Mouse (Mus musculus): Measurements from ENCODE around the gene Uvrag.

The Uvrag gene

DNA sequence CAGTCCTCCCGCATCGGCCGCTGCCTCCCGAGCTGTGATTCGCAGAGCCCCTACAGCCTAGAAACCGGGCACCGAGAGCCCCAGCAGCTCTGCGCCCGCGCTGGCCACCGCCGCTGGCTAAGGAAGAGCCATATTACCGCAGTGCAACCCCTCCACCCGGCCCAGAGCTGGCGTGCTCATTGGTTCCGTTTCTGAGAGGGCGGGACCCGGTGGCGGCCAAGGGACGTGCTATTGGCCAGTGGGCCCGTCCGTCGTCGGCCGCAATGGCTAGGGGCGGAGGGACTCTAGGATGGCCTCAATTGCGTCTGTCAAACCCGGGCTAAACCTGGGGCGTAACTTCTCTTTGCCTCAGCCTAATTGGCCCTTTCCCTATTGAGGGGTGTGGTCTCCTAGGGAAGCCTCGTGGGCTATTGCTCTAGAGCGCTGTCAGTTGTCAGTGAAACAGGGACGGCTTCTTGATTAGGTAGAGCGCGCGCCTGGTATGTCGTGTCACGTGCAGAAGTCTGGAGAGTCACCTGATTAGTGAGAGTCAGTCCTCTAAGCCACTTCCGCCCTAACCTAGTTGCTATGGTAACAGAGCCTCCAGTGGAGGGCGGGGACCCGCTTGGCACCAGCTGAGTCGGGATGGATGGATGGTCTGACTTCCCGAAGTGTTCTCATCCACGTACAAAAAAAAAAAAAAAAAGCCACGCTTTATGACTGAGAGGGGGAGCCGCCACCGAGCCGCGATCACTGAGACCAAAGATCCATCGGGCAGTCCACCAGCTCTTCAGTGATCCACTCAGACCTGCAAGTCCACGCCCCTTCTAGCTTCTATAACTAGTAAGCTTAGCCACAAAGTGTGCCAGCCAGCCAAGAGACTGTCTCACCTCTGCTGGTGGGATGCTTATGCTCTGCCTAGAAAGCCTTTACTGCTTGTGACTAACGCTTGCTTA is at the start of gene Uvrag:
Gene Uvrag (minus strand): TSS at position 158 of the 935 bp plus-strand sequence.
- DNase-seq (ENCODE audit: extremely low read depth, low read depth): peak; percentile 99

DNA sequence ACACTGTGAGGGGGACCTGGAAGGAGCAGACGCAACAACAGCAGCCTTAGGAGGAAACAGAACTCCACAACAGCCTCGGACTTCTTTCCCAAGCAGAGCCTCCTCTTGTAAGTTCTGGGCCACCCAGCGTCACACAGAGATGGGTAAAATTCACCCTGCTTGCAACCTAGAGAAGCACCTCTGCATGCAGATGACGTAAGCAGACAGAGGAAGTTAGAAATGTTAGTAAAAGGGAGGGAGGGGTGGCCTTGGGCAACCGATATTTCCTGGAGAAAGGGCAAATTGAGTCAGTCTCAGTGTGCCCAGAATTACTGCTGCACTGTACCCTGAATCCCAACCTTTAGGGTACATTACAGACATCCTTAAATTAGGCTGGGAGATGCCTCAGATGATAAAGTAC is 48.9 kb upstream of the Uvrag start:
- DNase-seq (ENCODE audit: extremely low read depth, low read depth): no peak

DNA sequence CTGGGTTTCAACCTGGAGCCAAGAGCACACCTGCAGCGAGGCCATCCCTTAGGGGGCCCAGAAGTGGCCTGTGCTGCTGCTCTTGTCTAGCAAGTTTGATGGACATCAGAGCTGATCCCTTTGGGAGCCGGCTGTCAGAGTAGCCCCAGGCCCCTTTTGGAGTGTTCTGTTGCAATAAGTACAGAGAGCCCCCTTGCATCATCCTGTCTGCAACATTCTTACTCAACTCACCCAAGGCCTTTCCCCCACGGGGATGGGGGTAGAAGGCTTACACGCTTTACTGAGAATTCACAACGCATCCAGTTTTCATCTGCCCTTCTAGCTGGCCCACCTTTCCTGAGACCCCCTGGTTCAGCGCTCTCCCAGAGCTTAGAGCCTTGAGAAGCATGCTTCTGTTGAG is 47.7 kb upstream of the Uvrag start:
- DNase-seq (ENCODE audit: extremely low read depth, low read depth): no peak

DNA sequence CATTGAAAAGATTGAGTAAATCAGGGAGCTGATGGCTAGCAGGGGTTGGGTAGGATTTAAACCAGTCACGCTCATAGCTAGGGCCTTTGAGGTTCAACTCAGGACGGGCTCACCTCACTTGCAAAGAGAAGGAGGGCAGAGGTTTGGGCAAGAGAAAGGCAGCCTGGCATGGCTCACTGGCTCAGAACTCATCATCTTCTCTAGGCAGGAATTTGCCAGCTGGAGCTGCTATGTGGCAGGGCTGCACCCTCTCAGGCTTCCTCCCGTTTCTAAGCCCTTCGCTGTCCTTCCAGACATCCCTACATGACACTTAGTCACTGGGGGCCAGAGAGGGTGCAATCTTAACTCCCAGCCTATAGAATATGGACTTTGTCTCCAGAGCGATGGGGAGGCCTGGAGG is 46.5 kb upstream of the Uvrag start:
- no peak for DNase-seq (ENCODE audit: extremely low read depth, low read depth)

DNA sequence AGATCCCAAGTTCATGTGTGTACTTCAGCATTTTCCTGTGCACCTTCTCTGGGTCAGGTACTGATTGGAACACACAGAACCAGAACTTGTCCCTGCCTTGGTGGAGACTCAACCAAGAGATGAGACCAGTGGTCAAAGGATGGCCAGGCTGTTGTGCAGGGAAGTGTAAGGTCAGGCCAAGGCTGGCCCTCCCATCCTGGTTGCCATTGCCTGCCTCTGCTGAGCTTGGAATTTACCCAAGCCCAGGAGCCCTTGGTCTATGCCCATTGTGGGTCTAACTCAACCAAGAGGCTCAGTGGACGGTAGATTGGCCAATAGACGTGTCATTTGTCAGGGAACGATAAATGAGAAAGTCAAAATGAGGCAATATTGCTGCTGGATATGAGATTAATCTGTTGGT is 44.5 kb upstream of the Uvrag start:
- no peak for DNase-seq (ENCODE audit: extremely low read depth, low read depth)

DNA sequence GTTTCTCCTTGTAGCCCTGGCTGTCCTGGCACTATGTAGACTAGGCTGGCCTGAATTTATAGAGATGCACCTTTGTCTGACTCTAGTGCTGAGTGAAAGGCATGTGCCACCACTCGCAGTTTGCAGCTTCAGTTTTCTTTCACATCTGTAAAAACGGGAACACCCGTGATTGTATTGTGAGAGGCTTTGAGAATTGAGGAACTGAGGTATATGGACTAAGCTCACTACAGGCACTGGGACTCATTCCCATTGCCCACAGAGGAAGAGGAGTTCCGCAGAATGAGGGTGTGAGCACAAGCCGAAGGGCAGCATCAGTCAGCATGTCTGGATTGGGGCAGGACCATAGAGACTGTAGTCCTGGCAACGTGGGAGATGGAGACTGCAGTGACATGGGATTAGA is 42.8 kb upstream of the Uvrag start:
- peak; percentile 35 for DNase-seq (ENCODE audit: extremely low read depth, low read depth)

DNA sequence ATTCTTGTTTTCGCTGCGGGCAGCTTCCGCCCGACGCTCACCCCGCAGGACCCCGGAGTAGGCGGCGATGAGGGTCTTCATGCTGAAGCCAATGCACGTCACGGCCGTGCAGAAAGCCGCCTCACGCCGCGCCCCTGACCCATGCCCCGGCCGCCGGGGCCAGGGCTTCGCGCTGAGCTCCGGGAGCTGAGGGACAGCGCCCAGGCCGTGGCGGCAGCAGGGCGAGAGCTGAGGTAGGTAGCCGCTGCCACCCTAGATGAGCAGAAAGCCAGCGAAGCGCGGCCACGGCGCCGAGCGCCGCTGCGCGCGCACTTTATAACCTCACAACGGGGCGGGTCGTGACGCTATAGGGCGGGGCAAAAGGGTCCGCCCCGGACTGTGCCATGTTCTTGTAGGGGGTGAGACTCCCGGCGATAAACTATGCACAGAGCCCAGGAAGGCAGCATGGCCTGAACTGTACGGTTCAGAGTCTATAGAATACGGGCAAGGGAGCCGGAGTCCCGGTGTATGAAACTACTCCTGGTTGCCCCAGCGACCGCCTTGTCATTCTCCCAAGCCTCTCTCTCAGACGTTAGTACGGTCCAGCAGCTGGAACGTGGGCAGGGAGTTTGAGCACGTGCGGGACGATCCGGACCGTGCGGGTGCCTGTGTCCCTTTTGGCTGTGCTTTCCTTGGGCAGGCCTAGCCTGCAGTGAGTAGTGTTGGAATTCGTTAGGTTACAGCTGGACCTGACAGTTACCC is 41.7 kb upstream of the Uvrag start, which contains the start of gene Dgat2:
Gene Dgat2 (minus strand): TSS at position 288 of the 741 bp plus-strand sequence.
- peak; percentile 71 for DNase-seq (ENCODE audit: extremely low read depth, low read depth)

DNA sequence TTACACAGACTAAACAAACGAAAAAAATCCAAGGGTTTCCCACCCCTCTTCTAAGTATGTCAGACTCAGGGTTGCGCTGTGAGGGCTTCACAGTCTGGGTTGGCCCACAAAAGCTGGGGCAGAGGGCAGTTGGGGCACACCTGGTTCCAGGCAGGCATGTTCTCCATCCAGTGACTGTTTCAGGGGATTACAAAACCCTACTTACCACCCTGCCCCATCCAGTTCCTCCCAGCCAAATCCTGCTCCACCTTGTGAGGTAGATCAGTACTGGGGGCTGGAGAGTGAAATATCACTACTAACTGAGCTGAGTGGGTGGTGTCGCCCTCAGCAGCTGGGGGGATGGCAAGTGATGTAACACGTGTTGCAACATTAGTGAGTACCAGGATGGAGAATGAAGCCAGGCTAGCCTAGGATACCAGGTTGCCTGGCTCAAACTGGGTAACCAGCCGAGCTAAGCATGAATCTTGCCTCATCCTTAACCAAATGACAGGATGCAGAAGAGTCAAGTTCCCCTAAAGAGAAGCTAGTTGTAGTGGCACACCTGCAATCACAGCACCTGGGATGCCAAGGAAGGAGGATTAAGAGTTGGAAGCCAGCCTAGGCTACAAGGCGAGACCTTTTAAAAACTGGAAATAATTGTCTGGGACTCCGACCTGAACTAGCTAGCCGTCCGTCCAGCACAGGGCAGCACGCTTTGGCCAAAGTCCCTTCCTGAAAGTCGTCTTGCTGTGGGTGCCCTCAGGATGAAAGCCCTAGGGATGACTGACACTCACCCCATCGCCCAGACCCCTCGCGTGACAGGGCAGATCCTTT is 40.9 kb upstream of the Uvrag start:
- no peak for DNase-seq (ENCODE audit: extremely low read depth, low read depth)

DNA sequence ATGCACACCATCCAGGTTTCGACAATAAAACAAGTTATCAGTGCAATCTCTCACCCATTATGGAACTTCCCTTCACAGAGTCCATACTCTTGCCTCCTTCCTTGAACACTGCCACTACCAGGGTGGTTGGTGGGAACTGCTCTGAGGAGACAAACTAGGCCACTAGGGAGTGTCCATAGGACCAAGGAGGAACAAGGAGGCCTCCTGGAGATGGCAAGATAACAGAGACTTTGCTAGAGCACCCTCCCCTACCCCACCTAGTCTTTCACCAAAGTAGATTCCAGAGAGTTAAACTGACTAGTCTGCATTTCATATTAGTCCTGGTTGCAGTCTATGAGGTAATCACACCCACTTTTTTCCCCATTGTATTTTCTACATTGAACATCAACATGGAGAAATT is 39.2 kb upstream of the Uvrag start:
- peak; percentile 14 for DNase-seq (ENCODE audit: extremely low read depth, low read depth)

DNA sequence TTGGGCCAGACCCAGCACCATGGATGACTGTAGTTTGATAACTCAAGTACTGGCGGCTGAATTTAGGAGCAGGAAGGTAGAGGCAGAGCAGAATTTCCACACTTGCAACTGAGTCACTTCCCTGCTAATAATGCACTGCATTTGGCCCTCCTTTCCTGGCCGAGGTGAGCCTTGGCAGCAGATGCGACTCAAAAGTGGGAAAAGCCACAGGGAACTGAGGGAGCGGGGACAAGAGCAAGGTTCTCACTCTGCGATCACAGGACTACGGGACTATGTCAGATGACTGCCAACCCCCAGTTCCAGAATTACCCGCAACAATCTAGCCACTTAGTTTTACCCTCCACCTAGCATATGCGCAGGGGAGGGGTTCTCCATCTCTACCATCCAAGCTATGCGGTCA is 38.3 kb upstream of the Uvrag start:
- no peak for DNase-seq (ENCODE audit: extremely low read depth, low read depth)

DNA sequence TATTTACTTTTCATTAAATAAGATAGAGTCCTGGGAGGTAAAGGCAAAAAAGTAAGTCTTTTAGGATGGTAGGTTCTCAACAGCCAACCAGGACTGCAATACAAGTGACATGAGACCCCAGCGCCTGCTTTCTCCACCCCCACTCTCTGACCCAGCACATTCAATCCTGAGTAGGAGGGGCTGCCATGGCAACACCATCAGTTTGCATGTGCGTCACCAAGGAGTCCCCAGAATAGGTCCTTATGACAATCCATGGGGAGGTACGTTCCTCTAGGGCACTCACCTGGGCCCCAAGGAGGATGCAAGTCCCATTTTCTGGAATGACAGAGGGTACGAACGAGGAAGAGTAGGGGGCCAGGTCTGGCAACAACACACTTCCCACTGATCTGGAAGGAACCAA is 36.4 kb upstream of the Uvrag start:
- no peak for DNase-seq (ENCODE audit: extremely low read depth, low read depth)

DNA sequence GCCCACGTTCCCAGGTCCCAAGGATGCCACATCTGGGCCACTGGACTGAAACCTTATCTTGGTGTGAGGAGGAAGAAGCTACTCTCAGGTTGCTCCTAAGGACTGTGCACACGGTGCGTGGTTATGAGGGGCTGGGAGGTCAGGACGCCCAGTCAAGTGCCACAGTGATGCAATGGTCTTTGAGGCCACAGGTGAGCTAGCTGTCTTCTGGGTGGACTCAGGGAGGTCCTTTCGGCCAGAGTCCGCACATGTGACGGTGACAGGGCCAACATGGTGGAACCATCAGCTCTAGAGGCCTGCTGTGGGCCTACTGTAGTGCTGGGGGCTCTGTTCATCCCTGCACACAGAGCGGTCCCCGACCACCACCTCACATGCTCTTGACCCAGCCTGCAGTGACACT is 34.7 kb upstream of the Uvrag start:
- DNase-seq (ENCODE audit: extremely low read depth, low read depth): no peak

DNA sequence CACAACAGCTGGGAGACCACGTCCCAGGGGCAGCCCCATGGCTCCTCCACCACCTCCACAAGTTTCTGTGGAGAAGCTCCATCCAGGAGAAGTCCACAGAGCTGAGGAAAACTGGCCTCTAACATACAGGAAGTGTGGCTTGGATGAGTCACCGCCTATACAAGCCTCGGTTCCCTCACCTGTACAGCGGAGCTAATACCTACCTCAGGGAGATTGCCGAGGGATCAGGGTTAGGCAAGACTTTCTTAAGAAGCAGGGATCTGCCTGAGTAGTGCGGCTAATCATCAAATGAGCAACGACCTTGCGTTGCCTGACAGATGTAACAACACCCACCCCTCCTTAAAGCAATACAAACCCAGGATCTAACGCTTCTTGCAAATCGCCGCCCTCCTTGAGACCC is 34.2 kb upstream of the Uvrag start:
- DNase-seq (ENCODE audit: extremely low read depth, low read depth): no peak

DNA sequence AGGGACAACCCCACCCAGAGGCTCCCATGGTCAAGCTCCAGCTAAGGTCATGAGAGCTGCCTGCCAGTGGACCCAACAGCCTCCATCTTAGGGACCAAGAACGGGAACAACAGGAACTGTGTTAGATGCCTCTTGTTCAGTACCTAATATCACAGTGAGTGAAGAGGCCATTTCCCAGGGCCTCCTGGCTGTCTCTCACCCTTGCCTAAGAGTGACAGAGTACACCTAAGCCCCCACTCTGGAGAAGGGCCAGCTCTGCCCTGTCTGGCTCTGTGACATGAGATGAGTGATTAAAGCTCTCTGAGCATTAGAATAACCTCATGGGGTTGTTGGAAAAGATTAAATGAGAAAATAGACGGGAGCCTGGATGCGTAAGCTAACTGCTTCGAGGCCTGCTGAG is 33.1 kb upstream of the Uvrag start:
- no peak for DNase-seq (ENCODE audit: extremely low read depth, low read depth)

DNA sequence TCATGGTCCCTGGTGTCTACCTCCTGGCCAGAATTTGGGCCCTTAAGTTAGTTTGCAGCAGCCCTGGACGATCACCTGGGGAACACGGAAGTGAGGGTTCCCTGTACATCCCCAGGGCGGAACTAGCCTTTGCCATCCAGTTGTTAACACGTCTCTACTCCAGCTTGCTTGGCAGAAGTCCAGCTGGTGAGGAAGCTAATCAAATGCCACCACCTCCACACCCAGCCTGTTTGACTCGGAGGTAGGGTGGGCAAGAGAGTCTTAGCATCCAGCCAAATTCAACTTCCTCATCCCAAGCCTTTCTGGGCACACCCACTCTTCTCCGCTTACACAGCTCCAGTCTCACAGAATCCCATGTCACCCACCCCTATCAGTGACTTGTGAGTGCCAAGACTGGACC is 32.0 kb upstream of the Uvrag start:
- DNase-seq (ENCODE audit: extremely low read depth, low read depth): peak; percentile 96

DNA sequence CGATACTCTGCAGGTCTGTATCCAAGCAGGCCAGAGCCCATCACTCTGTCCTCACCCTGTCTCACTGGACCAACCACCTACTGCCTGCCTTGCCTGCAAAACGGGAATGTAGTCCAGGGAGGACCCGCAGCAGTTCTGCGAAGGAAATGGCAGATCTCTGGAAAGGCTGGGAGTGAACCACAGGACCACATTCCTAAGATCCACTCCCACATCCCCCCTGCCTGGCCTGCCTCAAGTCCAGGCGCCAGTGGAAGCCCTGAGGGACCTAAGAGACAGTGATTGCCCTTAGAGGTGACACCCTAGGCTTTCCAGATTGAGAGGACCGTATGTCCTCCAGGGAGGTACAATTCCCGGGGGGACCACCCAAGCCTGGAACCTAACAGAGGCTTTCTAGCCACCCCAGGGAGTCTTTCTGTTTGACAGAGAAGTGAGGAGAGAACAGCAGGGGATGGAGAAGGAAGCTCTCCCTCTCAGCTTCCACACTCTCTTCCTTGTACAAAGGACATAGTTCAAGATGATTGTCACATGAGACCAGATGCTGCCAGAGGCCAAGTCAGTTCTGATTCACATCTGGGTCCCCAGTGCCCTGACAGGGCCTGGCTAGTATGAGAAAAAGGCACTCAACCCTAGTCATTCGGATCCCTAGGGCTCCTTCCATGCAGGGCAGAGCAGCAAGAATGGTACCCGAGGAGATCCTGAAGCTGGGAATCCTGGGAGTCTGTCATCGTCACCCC is 31.0 kb upstream of the Uvrag start:
- no peak for DNase-seq (ENCODE audit: extremely low read depth, low read depth)

DNA sequence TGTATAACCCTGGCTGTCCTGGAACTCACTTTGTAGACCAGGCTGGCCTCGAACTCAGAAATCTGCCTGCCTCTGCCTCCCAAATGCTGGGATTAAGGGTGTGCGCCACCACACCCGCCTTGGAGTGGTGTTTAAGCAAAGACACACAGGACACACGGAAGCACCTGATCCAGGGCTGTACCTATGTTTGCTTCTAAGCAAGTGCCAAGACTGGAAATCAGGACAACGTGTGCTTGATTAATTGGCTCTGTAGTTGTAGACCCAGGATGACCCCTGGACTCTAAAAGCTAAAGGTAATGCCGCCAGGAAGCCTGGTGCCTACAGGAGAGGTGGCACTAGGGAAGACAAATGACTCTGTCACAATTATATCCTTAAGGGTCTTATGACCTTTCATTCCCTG is 29.6 kb upstream of the Uvrag start:
- DNase-seq (ENCODE audit: extremely low read depth, low read depth): no peak

DNA sequence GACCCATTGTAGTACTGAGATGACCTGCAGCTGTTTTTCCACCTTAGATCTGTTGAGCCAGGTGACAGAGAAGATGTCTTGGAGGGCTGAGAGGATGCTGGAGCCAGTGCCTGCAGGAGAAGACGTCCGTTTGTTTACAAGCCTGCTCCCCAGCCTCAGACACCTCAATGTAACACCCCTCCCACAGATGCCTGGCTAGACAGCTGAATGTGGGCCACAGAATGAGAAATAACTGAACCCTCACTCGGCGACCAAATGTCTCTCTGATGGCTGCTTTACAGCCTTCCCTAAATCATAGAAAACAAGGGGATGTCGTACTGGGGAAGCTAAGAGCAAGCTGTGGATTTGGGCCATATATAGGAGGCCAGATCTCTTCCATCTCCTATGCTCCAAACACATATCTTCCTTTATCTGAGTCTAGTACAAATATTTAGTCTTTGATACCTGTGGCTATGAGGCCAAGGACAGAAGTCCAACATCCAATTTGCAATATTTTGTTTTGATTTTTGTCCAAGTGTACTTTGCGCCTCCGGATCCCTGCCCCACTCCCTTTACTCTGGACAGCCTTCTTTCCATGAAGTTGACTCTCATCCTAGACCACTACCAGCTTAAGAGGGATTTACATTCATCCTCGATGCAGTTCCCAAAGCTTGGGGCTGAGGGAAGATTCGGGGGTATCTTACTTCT is 28.9 kb upstream of the Uvrag start:
- DNase-seq (ENCODE audit: extremely low read depth, low read depth): no peak

DNA sequence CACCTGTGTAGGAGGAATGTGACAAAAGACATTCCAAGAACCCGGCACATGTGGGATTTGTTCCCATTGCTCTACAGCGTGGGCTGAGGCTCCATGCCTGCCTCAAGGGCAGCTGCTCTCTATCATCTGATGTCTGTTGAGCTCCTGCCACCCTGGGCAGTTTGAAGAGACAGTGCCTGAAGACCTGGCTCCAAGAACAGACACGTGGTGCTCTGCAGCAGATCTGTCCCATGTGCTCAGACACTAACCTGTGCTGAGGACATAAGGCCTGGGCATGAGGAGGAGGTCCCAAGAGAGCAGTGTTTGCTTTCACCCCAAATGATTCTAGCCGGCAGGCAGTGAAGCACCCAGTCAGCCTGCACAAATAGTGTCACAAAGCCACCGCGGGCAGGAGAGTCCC is 27.8 kb upstream of the Uvrag start:
- DNase-seq (ENCODE audit: extremely low read depth, low read depth): no peak

DNA sequence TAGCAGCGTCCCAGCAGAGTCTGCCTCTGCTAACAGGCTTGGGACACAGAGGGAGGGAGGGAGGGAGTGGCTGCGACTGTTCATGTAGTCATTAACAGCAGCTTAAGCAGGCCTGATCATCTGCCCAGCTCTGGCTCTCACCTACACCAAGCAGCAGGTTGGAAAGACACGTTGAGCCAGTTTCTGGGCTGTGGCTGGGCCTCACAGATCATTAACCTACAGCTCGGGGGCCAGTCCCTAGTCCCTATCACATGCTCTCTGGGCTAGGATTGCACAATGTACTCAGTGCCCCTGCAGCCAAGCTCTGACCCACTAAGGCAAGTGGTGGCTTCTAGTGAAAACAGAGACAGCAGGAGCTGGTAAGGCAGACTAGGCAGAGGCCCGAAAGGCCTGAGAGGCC is 27.0 kb upstream of the Uvrag start:
- no peak for DNase-seq (ENCODE audit: extremely low read depth, low read depth)
